Mouse (Mus musculus) embryonic facial prominence, embryonic 13.5 days (tissue): Measurements from ENCODE around the gene Npl. TPM values are rescaled to one million over a fixed set of nuclear protein-coding genes. Genes with fewer than 3 reads are reported as not detected.

ENCODE experiments used
- ATAC-seq: fragments of 200-750 bp; cut with Nextera tagmentation; 2 replicates; pipeline ENCODE4 v1.8.0; 2017; ENCODE audit warnings: low read depth; ENCODE audit not compliant: insufficient number of reproducible peaks, insufficient read depth, low FRiP score, low TSS enrichment
- H3K27ac ChIP-seq: fragments of 300-500 bp; sonication (generic); 2 replicates; pipeline ENCODE4 v1.5.1; 2015; ENCODE audit warnings: moderate library complexity, mild to moderate bottlenecking, inconsistent platforms
- H3K27me3 ChIP-seq: fragments of 300-500 bp; sonication (generic); 2 replicates; pipeline ENCODE4 v1.6.1; 2015; ENCODE audit warnings: mild to moderate bottlenecking, inconsistent platforms
- H3K36me3 ChIP-seq: fragments of 300-500 bp; sonication (generic); 2 replicates; pipeline ENCODE4 v1.6.1; 2015; ENCODE audit warnings: mild to moderate bottlenecking, inconsistent platforms
- H3K4me1 ChIP-seq: fragments of 300-500 bp; sonication (generic); 2 replicates; pipeline ENCODE4 v1.6.1; 2015; ENCODE audit warnings: inconsistent platforms
- H3K4me2 ChIP-seq: fragments of 300-500 bp; sonication (generic); 2 replicates; pipeline ENCODE4 v1.6.1; 2015; ENCODE audit warnings: moderate library complexity, mild to moderate bottlenecking, inconsistent platforms
- H3K4me3 ChIP-seq: fragments of 300-500 bp; sonication (generic); 2 replicates; pipeline ENCODE4 v1.5.1; 2015; ENCODE audit warnings: mild to moderate bottlenecking, inconsistent platforms
- H3K9ac ChIP-seq: fragments of 300-500 bp; sonication (generic); 2 replicates; pipeline ENCODE4 v1.6.1; 2015; ENCODE audit warnings: mild to moderate bottlenecking, inconsistent platforms
- H3K9me3 ChIP-seq: fragments of 300-500 bp; sonication (generic); 2 replicates; pipeline ENCODE4 v1.6.1; 2016; ENCODE audit warnings: inconsistent platforms
- WGBS: fragments of 180-500 bp; shearing (Covaris S2); methylation state at CpG from one replicate; pipeline ENCODE4 v1.1.7; 2015; ENCODE audit warnings: mixed read lengths; 5-methylcytosine and 5-hydroxymethylcytosine counted together
- polyA plus RNA-seq: library from polyadenylated mRNA; unstranded; fragments of >200 nt; fragmentation: Nextera tagmentation; extraction: Ambion mirVana; gene quantifications from 2 replicates; pipeline ENCODE4 v1.2.1, GENCODE M21; 2015

Gene Npl
- 11.2 and 11.3 TPM in 2 replicates for polyA plus RNA-seq

DNA sequence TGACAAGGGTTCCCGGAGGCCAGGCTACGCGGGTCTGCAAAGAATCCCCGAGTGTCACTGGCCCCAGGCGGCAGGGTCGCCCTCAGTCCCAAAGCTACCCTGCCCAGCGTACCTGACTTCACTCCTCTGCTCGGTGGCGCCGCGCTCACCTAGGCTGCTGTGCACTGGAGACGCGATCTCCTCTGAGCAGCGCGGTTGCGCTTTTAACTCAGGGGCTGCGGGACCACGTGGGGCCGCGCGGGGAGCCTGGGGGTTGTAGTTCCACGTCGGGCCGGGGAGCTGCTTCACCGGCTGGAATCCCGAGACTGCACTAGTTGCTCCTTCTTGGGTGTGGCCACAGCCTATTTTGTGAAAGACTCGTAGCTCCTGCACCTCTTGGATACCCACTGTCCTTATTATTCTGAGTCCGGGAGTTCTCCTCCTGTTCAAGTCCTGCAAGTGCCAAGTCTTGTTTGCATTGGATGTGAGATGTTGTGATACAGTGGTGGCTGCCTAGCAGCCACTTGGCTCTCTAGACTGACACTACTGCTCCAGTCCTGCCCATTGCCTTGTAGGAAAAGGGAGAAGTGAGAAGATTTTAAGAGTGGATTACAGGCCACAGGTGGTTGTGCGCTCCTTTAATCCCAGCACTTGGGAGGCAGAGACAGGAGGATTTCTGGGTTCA lies at the start of gene Npl:
TSS of gene Npl (minus strand) at position 510 of the 664 bp plus-strand sequence.
- peak within 1 kb of the TSS; percentile 68 for H3K4me2 ChIP-seq
- H3K27ac ChIP-seq, result no peak within 1 kb of the TSS
- H3K4me3 ChIP-seq, result peak within 1 kb of the TSS; percentile 57
- peak within 1 kb of the TSS; percentile 74 for H3K9ac ChIP-seq
- H3K4me1 ChIP-seq, result 0 out of 2 replicates have a peak, but pooled peaks cover 4% of the 10 kb centered on the region
- H3K27me3 ChIP-seq, result no peaks in the 10 kb centered on the region; the same call in 1 of the 2 replicates
- WGBS, result 5% methylated on average over 29 of the region's 29 CpGs
- ATAC-seq, result peak; percentile 89
- H3K9me3 ChIP-seq, result no peaks in the 10 kb centered on the region
- no peaks in the 10 kb centered on the region for H3K36me3 ChIP-seq

DNA sequence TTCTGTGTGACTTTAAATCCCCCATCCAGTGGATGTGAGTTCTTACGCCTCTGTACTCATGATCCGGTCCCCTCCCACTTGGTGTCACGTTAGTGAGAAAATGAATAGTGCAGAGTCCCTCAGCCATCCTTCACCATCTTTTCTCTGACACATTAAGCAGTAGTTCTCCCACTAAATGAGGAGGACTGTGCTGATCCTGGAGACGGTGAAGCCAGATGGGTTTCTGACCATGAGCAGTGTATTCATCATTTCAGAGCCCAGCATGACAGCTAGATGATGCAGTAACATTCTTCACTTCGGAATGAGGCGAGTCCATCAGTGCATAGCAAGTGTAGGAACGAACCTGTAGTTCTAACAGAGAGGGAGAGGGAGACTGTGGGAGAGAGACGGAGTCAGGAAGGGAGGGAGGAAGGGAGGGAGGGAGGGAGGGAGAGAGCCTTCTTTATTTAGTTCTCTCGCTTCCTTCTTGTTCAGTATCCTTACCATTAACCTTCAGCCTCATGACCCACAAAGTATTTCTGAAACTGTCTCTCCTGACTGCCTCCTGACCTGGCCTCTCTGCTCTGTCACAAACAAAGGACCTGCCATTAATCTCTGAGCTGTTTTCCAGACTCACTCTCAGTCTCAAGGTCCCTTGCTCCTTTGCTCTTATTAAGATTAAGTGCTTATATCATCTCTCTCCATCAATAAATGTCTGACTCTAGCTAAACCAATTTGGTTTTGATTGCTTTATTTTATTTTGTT lies 49.6 kb upstream of the Npl start:
- 60% methylated on average over 9 of the region's 9 CpGs for WGBS
- Histone ChIP-seq H3K4me3 (no peak overlapping the region), H3K4me2 (no peak overlapping the region), H3K27ac (no peak overlapping the region), H3K4me1 (no peaks in the 10 kb centered on the region), H3K9me3 (no peaks in the 10 kb centered on the region), H3K36me3 (no peaks in the 10 kb centered on the region), H3K9ac (no peak overlapping the region), H3K27me3 (no peaks in the 10 kb centered on the region)
- no peak for ATAC-seq

DNA sequence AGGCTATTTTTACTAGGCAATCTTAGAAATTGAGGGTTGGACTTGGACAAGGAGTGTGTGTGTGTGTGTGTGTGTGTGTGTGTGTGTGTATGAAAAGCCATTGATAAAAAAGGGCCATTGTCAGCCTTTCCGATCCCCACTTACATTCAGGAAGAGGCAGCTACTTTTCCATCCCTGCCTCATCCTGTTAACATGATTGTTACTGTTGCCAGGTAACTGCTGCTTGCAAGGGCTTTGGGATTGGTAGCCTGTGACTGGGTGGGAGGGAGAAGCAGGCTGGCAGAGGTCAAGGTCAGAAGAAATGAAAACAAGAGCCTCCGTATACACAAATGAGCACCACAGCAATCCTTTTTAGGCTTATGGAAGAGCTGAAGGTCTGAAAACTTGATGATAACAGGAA lies 48.9 kb upstream of the Npl start:
- no peak for ATAC-seq
- Histone ChIP-seq H3K4me3 (no peak overlapping the region), H3K9ac (no peak overlapping the region), H3K27me3 (no peaks in the 10 kb centered on the region), H3K9me3 (no peaks in the 10 kb centered on the region), H3K4me2 (no peak overlapping the region), H3K36me3 (no peaks in the 10 kb centered on the region), H3K27ac (no peak overlapping the region), H3K4me1 (no peaks in the 10 kb centered on the region)
- 19% methylated on average over 2 of the region's 2 CpGs for WGBS

DNA sequence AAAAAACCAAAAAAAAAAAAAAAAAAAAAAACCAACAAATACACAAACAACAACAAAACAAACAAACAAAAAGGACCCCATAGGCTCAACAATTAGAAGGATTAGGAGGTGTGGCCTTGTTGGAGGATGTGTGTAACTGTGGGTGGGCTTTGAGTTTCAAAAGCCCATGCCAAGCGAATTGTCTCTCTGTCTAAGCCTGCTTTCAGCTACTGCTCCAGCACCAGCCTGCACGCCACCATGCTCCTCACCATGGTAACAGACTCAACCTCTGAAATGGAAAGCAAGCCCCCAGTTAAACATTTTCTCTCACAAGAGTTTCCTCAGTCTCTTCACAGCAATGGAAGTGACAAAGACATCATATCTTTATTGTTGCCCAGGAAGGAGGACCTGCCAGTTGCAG lies 43.8 kb upstream of the Npl start:
- Histone ChIP-seq H3K27ac (no peak overlapping the region), H3K4me1 (no peaks in the 10 kb centered on the region), H3K9me3 (no peaks in the 10 kb centered on the region), H3K9ac (no peak overlapping the region), H3K4me3 (no peak overlapping the region), H3K27me3 (no peaks in the 10 kb centered on the region), H3K4me2 (no peak overlapping the region), H3K36me3 (no peaks in the 10 kb centered on the region)
- ATAC-seq, result no peak
- 86% methylated on average over 2 of the region's 2 CpGs for WGBS

DNA sequence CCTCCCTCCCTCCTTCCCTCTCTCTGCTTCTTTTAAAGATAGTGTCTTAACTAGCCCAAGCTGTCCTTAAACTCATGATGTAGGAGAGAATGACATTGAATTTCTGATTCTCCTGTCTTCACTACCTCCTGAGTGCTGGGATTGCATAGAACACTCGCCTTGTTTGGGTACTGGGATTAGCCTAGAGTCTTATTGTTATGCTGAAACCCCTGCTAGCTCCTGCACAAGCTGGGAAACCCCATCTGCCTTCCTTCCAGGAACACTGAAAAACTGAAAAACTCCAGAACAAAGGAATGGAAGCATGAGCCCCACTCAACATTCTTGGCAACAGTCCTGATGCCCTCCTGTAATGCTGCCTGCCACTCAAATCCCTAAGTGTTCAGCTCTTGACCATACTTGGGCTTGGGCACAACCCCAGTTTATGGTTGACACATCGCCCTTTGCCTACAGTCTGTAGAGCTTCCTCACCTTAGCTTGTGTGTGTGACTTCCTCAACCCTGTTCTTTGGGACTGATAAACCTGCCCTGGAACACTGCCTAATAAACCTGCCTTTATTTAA lies 40.4 kb upstream of the Npl start:
- WGBS, result 65% methylated on average over 2 of the region's 2 CpGs
- Histone ChIP-seq H3K27me3 (no peaks in the 10 kb centered on the region), H3K36me3 (no peaks in the 10 kb centered on the region), H3K4me2 (no peak overlapping the region), H3K4me3 (no peak overlapping the region), H3K27ac (no peak overlapping the region), H3K9ac (no peak overlapping the region), H3K4me1 (no peaks in the 10 kb centered on the region), H3K9me3 (no peaks in the 10 kb centered on the region)
- ATAC-seq, result no peak

DNA sequence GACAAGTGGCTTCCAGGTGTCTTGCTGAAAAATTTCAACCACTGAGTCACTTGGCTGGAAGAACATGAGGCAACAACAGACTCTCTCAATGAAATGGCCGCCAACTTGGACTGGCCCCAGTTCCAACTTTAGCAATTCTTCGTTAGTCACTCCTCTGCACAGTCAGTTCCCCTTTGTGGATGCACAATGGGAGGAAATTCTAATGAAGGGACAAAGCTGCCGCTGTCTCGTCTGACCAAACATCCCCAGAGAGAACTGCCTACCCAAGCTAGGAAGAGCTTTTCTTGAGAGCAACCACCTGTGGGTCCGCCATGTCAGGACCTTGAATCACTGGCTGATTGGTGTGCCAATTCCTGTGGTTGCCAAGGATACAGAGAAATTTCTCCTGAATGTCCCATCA lies 38.1 kb upstream of the Npl start:
- Histone ChIP-seq H3K4me3 (no peak overlapping the region), H3K9me3 (no peaks in the 10 kb centered on the region), H3K9ac (no peak overlapping the region), H3K27ac (no peak overlapping the region), H3K36me3 (no peaks in the 10 kb centered on the region), H3K4me1 (no peaks in the 10 kb centered on the region), H3K4me2 (no peak overlapping the region), H3K27me3 (no peaks in the 10 kb centered on the region)
- ATAC-seq, result no peak
- 80% methylated on average over 5 of the region's 5 CpGs for WGBS

DNA sequence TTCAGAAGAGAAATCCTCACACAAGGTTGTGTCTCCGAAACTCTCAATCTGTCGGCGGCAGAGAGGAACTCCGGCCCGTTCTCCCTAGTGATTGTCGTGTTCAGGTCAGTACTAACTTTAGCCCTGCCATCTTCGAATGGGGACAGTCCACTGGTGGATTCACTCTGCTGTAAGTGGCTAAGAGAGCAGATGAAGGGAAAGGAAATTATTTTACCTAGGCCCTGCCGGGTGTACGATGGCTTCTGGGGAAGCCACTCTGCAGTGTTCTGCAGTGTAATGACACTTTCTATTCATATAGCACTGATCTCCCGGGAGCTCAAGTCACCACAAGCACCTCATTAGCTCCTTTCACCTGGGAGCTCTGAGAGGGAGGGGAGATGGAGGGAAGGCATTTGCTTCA lies 37.0 kb upstream of the Npl start:
- H3K4me3 ChIP-seq, result no peak overlapping the region
- no peak overlapping the region for H3K4me2 ChIP-seq
- no peaks in the 10 kb centered on the region for H3K36me3 ChIP-seq
- WGBS, result 82% methylated on average over 10 of the region's 10 CpGs
- H3K9me3 ChIP-seq, result no peaks in the 10 kb centered on the region
- H3K9ac ChIP-seq, result no peak overlapping the region
- no peak overlapping the region for H3K27ac ChIP-seq
- no peaks in the 10 kb centered on the region for H3K27me3 ChIP-seq
- no peak for ATAC-seq
- no peaks in the 10 kb centered on the region for H3K4me1 ChIP-seq

DNA sequence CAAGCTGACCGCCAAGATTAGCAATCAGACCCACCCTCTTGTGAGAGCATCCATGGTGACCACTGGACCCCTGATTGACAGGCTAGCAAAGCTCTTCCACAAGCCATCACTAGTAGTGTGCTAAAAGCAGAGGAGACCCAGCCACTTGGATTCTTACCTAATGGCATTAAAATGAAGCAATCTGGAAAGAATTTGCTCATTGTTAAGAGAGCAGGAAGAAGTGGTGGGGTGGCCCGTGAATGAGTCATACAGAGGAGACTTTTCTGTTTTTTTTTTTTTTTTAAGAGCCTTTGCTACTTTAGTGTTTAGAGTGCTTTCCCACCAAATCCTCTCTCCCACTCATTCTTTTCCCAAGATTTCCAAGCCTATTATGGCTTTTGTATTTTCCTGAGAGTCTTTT lies 35.9 kb upstream of the Npl start:
- Histone ChIP-seq H3K36me3 (no peaks in the 10 kb centered on the region), H3K27me3 (no peaks in the 10 kb centered on the region), H3K9me3 (no peaks in the 10 kb centered on the region), H3K27ac (no peak overlapping the region), H3K9ac (no peak overlapping the region), H3K4me2 (no peak overlapping the region), H3K4me1 (no peaks in the 10 kb centered on the region), H3K4me3 (no peak overlapping the region)
- no peak for ATAC-seq
- 54% methylated on average over 2 of the region's 2 CpGs for WGBS

DNA sequence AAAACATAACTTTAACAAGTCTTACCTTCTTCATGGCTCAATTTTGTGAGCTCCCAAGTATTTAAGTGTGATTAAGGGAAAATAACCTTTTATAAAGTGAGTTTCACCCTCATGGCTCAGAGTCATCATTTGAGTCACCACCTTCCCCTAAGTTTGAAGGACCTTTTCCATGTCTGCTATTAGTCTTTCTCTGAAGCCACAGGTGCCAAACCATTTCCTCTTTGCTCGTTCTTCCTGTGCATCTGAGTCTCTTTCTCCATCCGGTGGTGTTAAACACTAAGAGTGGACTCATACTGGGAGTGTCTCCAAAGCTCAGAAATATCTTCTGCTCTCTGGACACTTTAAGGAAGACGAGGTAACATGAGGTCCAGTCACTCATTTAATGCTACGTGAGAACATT lies 33.3 kb upstream of the Npl start:
- no peak for ATAC-seq
- 78% methylated on average over 4 of the region's 4 CpGs for WGBS
- H3K27ac ChIP-seq, result no peak overlapping the region
- H3K9ac ChIP-seq, result no peak overlapping the region
- no peaks in the 10 kb centered on the region for H3K36me3 ChIP-seq
- H3K4me1 ChIP-seq, result no peaks in the 10 kb centered on the region
- H3K4me2 ChIP-seq, result no peak overlapping the region
- no peaks in the 10 kb centered on the region for H3K27me3 ChIP-seq
- H3K4me3 ChIP-seq, result no peak overlapping the region
- no peaks in the 10 kb centered on the region for H3K9me3 ChIP-seq

DNA sequence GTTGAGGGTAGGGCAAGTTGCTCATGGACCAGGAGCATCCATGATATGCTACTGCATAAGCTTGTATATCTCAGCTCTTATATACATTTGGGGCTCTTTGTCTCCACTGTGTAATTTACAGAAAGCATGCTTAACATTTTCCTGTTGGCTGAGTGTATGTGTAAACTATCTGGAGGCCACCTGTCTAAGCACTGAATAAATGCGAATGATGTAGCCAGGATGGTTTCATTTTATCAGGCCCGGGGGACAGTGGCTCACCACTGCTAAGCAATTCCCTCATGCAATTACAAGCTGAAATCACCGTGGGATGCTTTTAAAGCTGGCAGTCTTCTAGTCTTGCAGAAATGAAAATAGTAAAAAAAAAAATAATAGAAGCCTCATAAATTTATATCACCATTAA lies 24.9 kb upstream of the Npl start:
- Histone ChIP-seq H3K27me3 (no peaks in the 10 kb centered on the region), H3K9ac (no peak overlapping the region), H3K36me3 (no peaks in the 10 kb centered on the region), H3K4me2 (no peak overlapping the region), H3K4me1 (no peaks in the 10 kb centered on the region), H3K4me3 (no peak overlapping the region), H3K27ac (no peak overlapping the region), H3K9me3 (no peaks in the 10 kb centered on the region)
- WGBS, result 62% methylated on average over 3 of the region's 3 CpGs
- no peak for ATAC-seq

DNA sequence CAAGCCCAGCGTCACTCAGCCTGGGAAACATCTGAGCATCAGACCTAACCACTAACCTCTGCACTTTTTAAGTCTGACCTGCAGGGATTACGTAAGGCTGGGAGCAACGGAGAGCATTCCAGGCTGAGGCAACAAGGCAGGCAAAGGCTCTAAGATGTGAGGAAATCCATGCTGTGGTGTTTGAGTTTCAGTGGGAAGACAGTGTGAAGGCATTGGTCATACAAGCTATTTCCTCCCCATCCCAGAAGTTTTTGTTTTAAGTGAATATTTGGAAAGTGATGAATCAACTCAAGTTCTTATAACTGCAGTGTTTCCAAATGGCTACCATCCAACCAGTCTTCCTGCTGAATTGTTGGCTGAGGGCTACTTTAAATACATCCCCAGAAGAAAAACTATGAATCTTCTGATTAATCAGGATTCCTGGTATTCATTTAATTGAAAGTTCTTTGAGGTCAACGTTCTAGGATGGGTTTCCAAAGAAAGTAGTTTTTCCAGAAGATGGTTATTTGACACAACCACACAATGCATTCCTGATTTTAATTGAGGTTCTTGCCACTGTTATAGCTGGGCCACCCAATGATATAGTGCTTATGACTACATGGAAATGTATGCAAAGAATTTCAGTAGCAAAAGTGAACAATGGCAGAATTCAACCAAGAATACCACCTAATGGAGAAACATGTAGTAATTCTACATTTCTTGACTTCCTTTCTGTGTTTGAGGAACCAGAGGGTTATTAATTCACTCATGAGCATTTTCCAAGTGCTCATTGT lies 22.6 kb upstream of the Npl start:
- no peak overlapping the region for H3K4me2 ChIP-seq
- no peaks in the 10 kb centered on the region for H3K4me1 ChIP-seq
- no peaks in the 10 kb centered on the region for H3K36me3 ChIP-seq
- H3K4me3 ChIP-seq, result no peak overlapping the region
- no peaks in the 10 kb centered on the region for H3K9me3 ChIP-seq
- WGBS, result 67% methylated on average over 4 of the region's 4 CpGs
- ATAC-seq, result no peak
- no peaks in the 10 kb centered on the region for H3K27me3 ChIP-seq
- H3K27ac ChIP-seq, result no peak overlapping the region
- no peak overlapping the region for H3K9ac ChIP-seq
